ENCODE assay signal across 21 mouse cellular contexts in the genomic region with DNA sequence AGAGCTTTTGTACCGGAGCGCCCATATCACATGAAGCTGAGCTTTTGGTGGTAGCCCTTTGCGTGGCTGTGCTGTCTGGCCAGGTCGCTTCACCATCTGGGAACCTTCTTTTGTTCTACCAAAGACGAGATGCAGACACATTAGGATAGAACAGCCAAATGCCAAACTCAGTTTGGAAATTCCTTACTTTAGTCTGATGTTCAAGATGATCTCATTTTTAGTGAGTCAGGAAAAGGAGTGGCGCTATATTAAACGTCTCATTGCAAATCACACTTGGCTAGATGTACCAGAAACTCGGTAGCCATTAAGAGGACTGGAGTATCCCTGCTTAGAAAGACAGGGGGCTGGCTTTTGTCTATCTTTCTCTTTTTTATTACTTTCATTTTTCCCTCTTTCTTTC. TPM values are rescaled to one million over a fixed set of nuclear protein-coding genes. Genes with fewer than 3 reads are reported as not detected.
A peak's percentile ranks its signal among the peaks of the same experiment; 100 is the strongest.
DNase-seq lines count a peak whose midpoint lies in the region; ATAC-seq and TF ChIP-seq lines count a peak whose summit lies in the region.
"Had no signal": no experiment of that assay in that cellular context is flagged by ENCODE, and none has a peak within 500 bp of the region (broad histone marks: within the 10 kb centered on the region; RNA-seq: fewer than 3 reads in every experiment).

No protein-coding gene starts in this region.

- peak overlapping the region; percentile 28 for H3K27ac ChIP-seq in gastrocnemius, adult 2 months
- H3K27ac ChIP-seq in liver, postnatal 0 days (ENCODE audit: low read depth), result no peak overlapping the region
- H3K27ac ChIP-seq: embryonic facial prominence, embryonic 13.5 days; heart, embryonic 13.5 days; hindbrain, embryonic 13.5 days; hindbrain, postnatal 0 days had no signal

- H3ac ChIP-seq in myocyte (ENCODE audit: control insufficient read depth, insufficient read length), result no peak overlapping the region

- no peak for DNase-seq in gastrocnemius, adult 2 months
- DNase-seq in gastrocnemius, postnatal 14 days, result no peak
- DNase-seq in 3T3-L1 (ENCODE audit: low read depth, low spot score), result peak; percentile 75
- DNase-seq in NIH3T3 (ENCODE audit: low read depth), result peak; percentile 76
- DNase-seq in liver, postnatal 0 days, result no peak
- no peak for DNase-seq in heart, postnatal 4 days
- DNase-seq: adrenal gland, adult 2 months; adrenal gland, postnatal 36 days; cerebellum, adult 11-12 months; cerebellum, adult 9-10 months; cerebellum, postnatal 25 days; gastrocnemius, postnatal 25 days; kidney, adult 11 months had no signal

- H3K27me3 ChIP-seq in myocyte (ENCODE audit: control insufficient read depth, insufficient read depth, insufficient read length), result no peaks in the 10 kb centered on the region
- H3K27me3 ChIP-seq in liver, postnatal 0 days (ENCODE audit: insufficient read depth, low read length), result no peaks in the 10 kb centered on the region
- H3K27me3 ChIP-seq: embryonic facial prominence, embryonic 13.5 days; heart, embryonic 13.5 days; hindbrain, embryonic 13.5 days had no signal

- H3K4me1 ChIP-seq in liver, postnatal 0 days (ENCODE audit: insufficient read depth), result no peaks in the 10 kb centered on the region
- H3K4me1 ChIP-seq: embryonic facial prominence, embryonic 13.5 days; hindbrain, embryonic 13.5 days had no signal

- no peaks in the 10 kb centered on the region for H3K79me2 ChIP-seq in myocyte (ENCODE audit: control insufficient read depth, insufficient read depth)

- TF ChIP-seq CTCF in gastrocnemius, adult 2 months (IDR thresholded peaks at IDR 0.05), result no peak
- no peak for TF ChIP-seq CTCF in liver, postnatal 0 days (IDR thresholded peaks at IDR 0.05; ENCODE audit: low read depth)

- H3K4me2 ChIP-seq in myocyte (ENCODE audit: low read depth), result peak overlapping the region; percentile 64
- no peak overlapping the region for H3K4me2 ChIP-seq in liver, postnatal 0 days (ENCODE audit: low read depth, low read length)
- H3K4me2 ChIP-seq: embryonic facial prominence, embryonic 13.5 days; heart, embryonic 13.5 days; hindbrain, embryonic 13.5 days had no signal

- no peak for ATAC-seq in liver, postnatal 0 days
- ATAC-seq: CD4-positive, CD25-positive, alpha-beta regulatory T cell, adult 4 months; forebrain, embryonic 14.5 days; hindbrain, postnatal 0 days had no signal

- H3K4me3 ChIP-seq in gastrocnemius, adult 2 months, result no peak overlapping the region
- H3K4me3 ChIP-seq in myocyte, result no peak overlapping the region
- no peak overlapping the region for H3K4me3 ChIP-seq in liver, postnatal 0 days (ENCODE audit: low read depth, low read length)
- H3K4me3 ChIP-seq: embryonic facial prominence, embryonic 13.5 days; heart, embryonic 13.5 days; hindbrain, embryonic 13.5 days had no signal

- H3K9ac ChIP-seq in liver, postnatal 0 days (replicated peaks), result no peak overlapping the region
- H3K9ac ChIP-seq: embryonic facial prominence, embryonic 13.5 days; heart, embryonic 13.5 days; hindbrain, embryonic 13.5 days had no signal

- TF ChIP-seq POLR2A in myocyte (IDR thresholded peaks at IDR 0.05; ENCODE audit: insufficient read length, low read depth), result no peak

- no peaks in the 10 kb centered on the region for H3K36me3 ChIP-seq in myocyte (ENCODE audit: control insufficient read depth, insufficient read depth)
- no peaks in the 10 kb centered on the region for H3K36me3 ChIP-seq in liver, postnatal 0 days (replicated peaks; ENCODE audit: insufficient read depth, low read length)
- H3K36me3 ChIP-seq: embryonic facial prominence, embryonic 13.5 days; G1E; heart, embryonic 13.5 days; hindbrain, embryonic 13.5 days had no signal

- intact Hi-C loops in gastrocnemius, adult 2 months (cut with DNase I), result no loop called here
- intact Hi-C loops in gastrocnemius, postnatal 14 days (cut with DNase I; ENCODE audit: low total_unique reads), result no loop called here

- no peaks in the 10 kb centered on the region for H3K9me3 ChIP-seq in liver, postnatal 0 days (ENCODE audit: low read length)
- H3K9me3 ChIP-seq: embryonic facial prominence, embryonic 13.5 days; G1E; heart, embryonic 13.5 days; hindbrain, embryonic 13.5 days had no signal

- no peak for TF ChIP-seq EP300 in liver, postnatal 0 days (IDR thresholded peaks at IDR 0.05; ENCODE audit: low read depth)

- WGBS in liver, postnatal 0 days (ENCODE audit: insufficient replicate concordance), result 75% methylated on average over 8 of the region's 8 CpGs

TF ChIP-seq in myocyte, 11 proteins besides CTCF, POLR2A, EP300 and RAD21:
- TF ChIP-seq TCF12 (IDR thresholded peaks at IDR 0.05; ENCODE audit: insufficient read depth, poor library complexity, severe bottlenecking) (no peak), REST (IDR thresholded peaks at IDR 0.05; ENCODE audit: insufficient read depth, insufficient read length) (no peak), CEBPB (IDR thresholded peaks at IDR 0.05; ENCODE audit: insufficient read depth, poor library complexity, severe bottlenecking) (no peak), POLR2AphosphoS2 (IDR thresholded peaks at IDR 0.05; ENCODE audit: insufficient read length, low read depth) (no peak), USF1 (IDR thresholded peaks at IDR 0.05; ENCODE audit: low read depth) (no peak), MAX (IDR thresholded peaks at IDR 0.05; ENCODE audit: low read depth) (no peak), MYOD1 (IDR thresholded peaks at IDR 0.05; ENCODE audit: control insufficient read depth in 1 of 3, insufficient read length in 2 of 3, low read depth in 2 of 3) (no peak), E2F4 (IDR thresholded peaks at IDR 0.05; ENCODE audit: insufficient read depth) (no peak), SRF (IDR thresholded peaks at IDR 0.05; ENCODE audit: control insufficient read depth, insufficient read length, low read depth) (no peak), TCF3 (IDR thresholded peaks at IDR 0.05; ENCODE audit: insufficient read length, low read depth) (no peak), MYOG (IDR thresholded peaks at IDR 0.05; ENCODE audit: control insufficient read depth in 1 of 3, insufficient read depth in 1 of 3, insufficient read length in 2 of 3, low read depth in 2 of 3) (no peak)

RNA-seq across cellular contexts. Expression of gene Arntl, which starts 38.7 kb away (rescaled TPM):
- 10 to 100 TPM; 17.6 to 39.4 TPM for total RNA-seq in gastrocnemius, adult 2 months (2021)
- 10 to 100 TPM; 11.8 to 13.1 TPM for total RNA-seq in gastrocnemius, postnatal 14 days (2021)
- polyA plus RNA-seq in myocyte (2012; fragmentation: generic; extraction: Trizol), result 10.5 TPM
- 7.0 and 8.9 TPM in 2 replicates for polyA plus RNA-seq in liver, postnatal 0 days (2015; fragmentation: Nextera tagmentation; extraction: Ambion mirVana)
- 10 to 100 TPM in 1 of 2 experiments, 1 to 10 TPM in 1; 9.6 to 10.0 TPM for total RNA-seq in heart, postnatal 4 days (2021)

Comparison
In these comparisons a context has a peak if more than half of its experiments do, and no peak if none do; other contexts are left out.
1. DNase-seq: peak in 3T3-L1 (single experiment) and NIH3T3 (single experiment); none in gastrocnemius, adult 2 months (single experiment), gastrocnemius, postnatal 14 days (single experiment), liver, postnatal 0 days (single experiment) and heart, postnatal 4 days (single experiment).